In the genomic region with DNA sequence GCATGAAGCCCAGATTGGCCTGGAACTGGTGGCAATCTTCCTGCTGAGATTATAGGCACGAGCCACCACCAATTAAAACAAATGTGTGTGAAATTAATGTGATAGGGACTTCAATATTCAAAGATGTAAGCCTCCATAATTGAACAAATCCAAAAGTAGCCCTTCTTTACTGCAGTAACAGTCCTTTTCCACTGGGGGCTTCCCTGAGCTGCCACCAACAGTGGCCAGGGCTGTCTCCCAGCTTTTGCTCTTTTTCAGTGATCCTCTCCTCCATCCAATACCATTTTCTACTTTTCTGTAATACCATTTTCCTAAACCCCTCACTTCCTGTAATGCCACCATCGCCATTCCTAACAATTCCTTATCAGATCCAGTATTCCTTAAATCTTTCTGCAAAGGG, we compare ENCODE assay signal across 8 mouse cellular contexts. TPM values are rescaled to one million over a fixed set of nuclear protein-coding genes. Genes with fewer than 3 reads are reported as not detected.
DNase-seq lines count a peak whose midpoint lies in the region; ATAC-seq lines count a peak whose summit lies in the region.

No protein-coding gene starts in this region.

- peak; percentile 73 for ATAC-seq in granulocyte monocyte progenitor cell, adult 5-6 weeks (replicated peaks; ENCODE audit: poor library complexity, severe bottlenecking)

- DNase-seq in adrenal gland, postnatal 14 days = peak; percentile 14
- no peak for DNase-seq in adrenal gland, postnatal 4 days (ENCODE audit: low spot score in 2 of 2)
- DNase-seq in kidney, adult 9 months = peak; percentile 4
- DNase-seq in kidney, adult 18-20 months = no peak
- DNase-seq in A20 (ENCODE audit: low read depth, low spot score) = peak; percentile 40
- no peak for DNase-seq in urinary bladder, postnatal 36 days (ENCODE audit: low spot score in 2 of 2)
- no peak for DNase-seq in left cerebral cortex, postnatal 10 days (ENCODE audit: extremely low spot score in 1 of 2, low spot score in 2 of 2)

- intact Hi-C loops in left cerebral cortex, postnatal 10 days (cut with DNase I) = loop anchor here (5.0 kb wide), 1 partner anchor 160 kb away; no protein-coding TSS in a partner anchor

RNA-seq across cellular contexts. Expression of gene Tsr2, which starts 21.1 kb away (rescaled TPM):
- total RNA-seq in adrenal gland, postnatal 14 days (2021) = 32.9 and 33.6 TPM in 2 replicates
- total RNA-seq in adrenal gland, postnatal 4 days (2021) = 10 to 100 TPM; 34.6 to 37.8 TPM
- total RNA-seq in granulocyte monocyte progenitor cell, adult 5-6 weeks (2014; fragmentation: Nextera tagmentation) = 27.9 and 51.3 TPM in 2 replicates
- total RNA-seq in granulocyte monocyte progenitor cell, adult 5-6 weeks (2017) = 40.8 and 50.2 TPM in 2 replicates
- 10 to 100 TPM; 51.7 to 61.3 TPM for total RNA-seq in left cerebral cortex, postnatal 10 days (2021)

Comparison
In these comparisons a context has a peak if more than half of its experiments do, and no peak if none do; other contexts are left out.
1. DNase-seq: peak in adrenal gland, postnatal 14 days (single experiment), kidney, adult 9 months (single experiment) and A20 (single experiment); none in adrenal gland, postnatal 4 days (0 of 2), kidney, adult 18-20 months (single experiment), urinary bladder, postnatal 36 days (0 of 2) and left cerebral cortex, postnatal 10 days (0 of 2).